Mouse (Mus musculus) intestine, embryonic 16.5 days (tissue): ENCODE results near the gene Baiap2l1. TPM values are rescaled to one million over a fixed set of nuclear protein-coding genes. Genes with fewer than 3 reads are reported as not detected.
A peak's percentile ranks its signal among the peaks of the same experiment; 100 is the strongest.

Experiments used
- ATAC-seq: fragments of 200-750 bp; cut with Nextera tagmentation; 2 replicates; pipeline ENCODE4 v1.8.0; 2017; ENCODE audit warnings: moderate TSS enrichment, moderate library complexity
- H3K27ac ChIP-seq: fragments of 300-500 bp; sonication (generic); 2 replicates; pipeline ENCODE4 v1.5.1; 2014; ENCODE audit warnings: mild to moderate bottlenecking, low read length
- H3K27me3 ChIP-seq: fragments of 300-500 bp; sonication (generic); replicated peaks from 2 replicates; pipeline ENCODE4 v1.6.1; 2014; ENCODE audit warnings: low read length, control low read depth, mixed read lengths; ENCODE audit not compliant: control insufficient read depth, insufficient read depth
- H3K36me3 ChIP-seq: fragments of 300-500 bp; sonication (generic); 2 replicates; pipeline ENCODE4 v1.6.1; 2014; ENCODE audit warnings: low read length, control low read depth; ENCODE audit not compliant: control insufficient read depth, insufficient read depth
- H3K4me1 ChIP-seq: fragments of 300-500 bp; sonication (generic); 2 replicates; pipeline ENCODE4 v1.6.1; 2014; ENCODE audit warnings: low read length, control low read depth, mixed read lengths; ENCODE audit not compliant: control insufficient read depth, insufficient read depth
- H3K4me2 ChIP-seq: fragments of 300-500 bp; sonication (generic); 2 replicates; pipeline ENCODE4 v1.6.1; 2014; ENCODE audit warnings: low read depth, low read length, control low read depth
- H3K4me3 ChIP-seq: fragments of 300-500 bp; sonication (generic); 2 replicates; pipeline ENCODE4 v1.5.1; 2014; ENCODE audit warnings: mild to moderate bottlenecking, low read length
- H3K9ac ChIP-seq: fragments of 300-500 bp; sonication (generic); 2 replicates; pipeline ENCODE4 v1.6.1; 2014; ENCODE audit warnings: low read depth, low read length
- H3K9me3 ChIP-seq: fragments of 300-500 bp; sonication (generic); 2 replicates; pipeline ENCODE4 v1.6.1; 2016; ENCODE audit warnings: low read length, control low read depth; ENCODE audit not compliant: control insufficient read depth
- WGBS: fragments of 180-500 bp; shearing (Covaris S2); extraction: QIAGEN DNeasy Blood & Tissue Kit; methylation state at CpG from one replicate; pipeline ENCODE4 v1.1.7; 2014; 5-methylcytosine and 5-hydroxymethylcytosine counted together
- polyA plus RNA-seq: library from polyadenylated mRNA; unstranded; fragments of >200 nt; fragmentation: Nextera tagmentation; extraction: Ambion mirVana; gene quantifications from 2 replicates; pipeline ENCODE4 v1.2.1, GENCODE M21; 2015

Baiap2l1 gene
- polyA plus RNA-seq, 1 experiment from 2014 or later, result 32.0 TPM

- no peaks in the 10 kb centered on the region for H3K27me3 ChIP-seq
- no peak overlapping the region for H3K4me2 ChIP-seq
- no peak overlapping the region for H3K4me3 ChIP-seq
- H3K27ac ChIP-seq, result no peak overlapping the region
- no peak for ATAC-seq
- H3K4me1 ChIP-seq, result peaks cover 10% of the 10 kb centered on the region
- H3K9me3 ChIP-seq, result no peaks in the 10 kb centered on the region
- 80% methylated on average over 4 of the region's 4 CpGs for WGBS
- no peak overlapping the region for H3K9ac ChIP-seq
- H3K36me3 ChIP-seq, result no peaks in the 10 kb centered on the region
These were observed 49.0 kb downstream of the Baiap2l1 start for GRCm38 (mm10) chr5:144308929-144309328.

GRCm38 (mm10) chr5:144303071-144303470 is 54.8 kb downstream of the Baiap2l1 start:
- Histone ChIP-seq H3K36me3 (no peaks in the 10 kb centered on the region), H3K4me2 (no peak overlapping the region), H3K9ac (no peak overlapping the region), H3K4me3 (no peak overlapping the region), H3K9me3 (no peaks in the 10 kb centered on the region), H3K4me1 (no peaks in the 10 kb centered on the region), H3K27me3 (no peaks in the 10 kb centered on the region), H3K27ac (no peak overlapping the region)
- WGBS, result 84% methylated on average over 2 of the region's 2 CpGs
- peak; percentile 83 for ATAC-seq

GRCm38 (mm10) chr5:144296090-144296604 is 61.8 kb downstream of the Baiap2l1 start:
- no peak overlapping the region for H3K4me2 ChIP-seq
- no peaks in the 10 kb centered on the region for H3K27me3 ChIP-seq
- H3K27ac ChIP-seq, result peak overlapping the region; percentile 86
- no peak overlapping the region for H3K4me3 ChIP-seq
- ATAC-seq, result peak; percentile 92
- no peaks in the 10 kb centered on the region for H3K9me3 ChIP-seq
- no peaks in the 10 kb centered on the region for H3K36me3 ChIP-seq
- 57% methylated on average over 7 of the region's 7 CpGs for WGBS
- H3K9ac ChIP-seq, result no peak overlapping the region
- H3K4me1 ChIP-seq, result no peaks in the 10 kb centered on the region

GRCm38 (mm10) chr5:144295357-144295756 is 62.6 kb downstream of the Baiap2l1 start:
- H3K27ac ChIP-seq, result peak overlapping the region; percentile 86
- H3K9me3 ChIP-seq, result no peaks in the 10 kb centered on the region
- no peak for ATAC-seq
- no peak overlapping the region for H3K9ac ChIP-seq
- H3K27me3 ChIP-seq, result no peaks in the 10 kb centered on the region
- H3K4me3 ChIP-seq, result no peak overlapping the region
- no peaks in the 10 kb centered on the region for H3K36me3 ChIP-seq
- H3K4me2 ChIP-seq, result no peak overlapping the region
- H3K4me1 ChIP-seq, result peaks cover 5% of the 10 kb centered on the region
- WGBS, result 87% methylated on average over 1 of the region's 1 CpGs

- H3K4me3 ChIP-seq, result no peak overlapping the region
- 57% methylated on average over 7 of the region's 7 CpGs for WGBS
- peak overlapping the region; percentile 86; the same call in 1 of the 2 replicates for H3K27ac ChIP-seq
- H3K4me2 ChIP-seq, result no peak overlapping the region
- no peaks in the 10 kb centered on the region for H3K36me3 ChIP-seq
- no peak overlapping the region for H3K9ac ChIP-seq
- no peaks in the 10 kb centered on the region for H3K9me3 ChIP-seq
- peaks cover 7% of the 10 kb centered on the region for H3K4me1 ChIP-seq
- peak; percentile 37 for ATAC-seq
- no peaks in the 10 kb centered on the region for H3K27me3 ChIP-seq
These were observed 63.0 kb downstream of the Baiap2l1 start for GRCm38 (mm10) chr5:144294908-144295307.

GRCm38 (mm10) chr5:144289769-144290440 is 68.0 kb downstream of the Baiap2l1 start:
- ATAC-seq, result peak; percentile 89
- Histone ChIP-seq H3K4me1 (peaks cover 7% of the 10 kb centered on the region), H3K36me3 (no peaks in the 10 kb centered on the region), H3K27ac (peak overlapping the region; percentile 64), H3K4me2 (no peak overlapping the region), H3K9me3 (no peaks in the 10 kb centered on the region), H3K9ac (no peak overlapping the region), H3K27me3 (no peaks in the 10 kb centered on the region), H3K4me3 (no peak overlapping the region)
- WGBS, result 71% methylated on average over 4 of the region's 4 CpGs

- Histone ChIP-seq H3K4me3 (no peak overlapping the region), H3K9ac (no peak overlapping the region), H3K27ac (no peak overlapping the region), H3K9me3 (no peaks in the 10 kb centered on the region), H3K4me1 (peaks cover 8% of the 10 kb centered on the region), H3K4me2 (no peak overlapping the region), H3K27me3 (no peaks in the 10 kb centered on the region), H3K36me3 (no peaks in the 10 kb centered on the region; the same call in 1 of the 2 replicates)
- no peak for ATAC-seq
- WGBS, result 79% methylated on average over 9 of the region's 9 CpGs
These were observed 69.5 kb downstream of the Baiap2l1 start for GRCm38 (mm10) chr5:144288391-144288790.

GRCm38 (mm10) chr5:144287267-144287820 is 70.6 kb downstream of the Baiap2l1 start:
- Histone ChIP-seq H3K4me1 (peaks cover 17% of the 10 kb centered on the region), H3K27me3 (no peaks in the 10 kb centered on the region), H3K4me2 (no peak overlapping the region), H3K36me3 (no peaks in the 10 kb centered on the region; the same call in 1 of the 2 replicates), H3K9ac (no peak overlapping the region), H3K4me3 (no peak overlapping the region), H3K27ac (no peak overlapping the region), H3K9me3 (no peaks in the 10 kb centered on the region)
- WGBS, result 90% methylated on average over 3 of the region's 3 CpGs
- no peak for ATAC-seq

GRCm38 (mm10) chr5:144286591-144287266 is 71.2 kb downstream of the Baiap2l1 start:
- peaks cover 19% of the 10 kb centered on the region for H3K4me1 ChIP-seq
- no peak overlapping the region for H3K4me3 ChIP-seq
- no peaks in the 10 kb centered on the region for H3K9me3 ChIP-seq
- no peak overlapping the region for H3K4me2 ChIP-seq
- H3K9ac ChIP-seq, result no peak overlapping the region
- WGBS, result 68% methylated on average over 9 of the region's 9 CpGs
- H3K27ac ChIP-seq, result no peak overlapping the region
- no peaks in the 10 kb centered on the region; the same call in 1 of the 2 replicates for H3K36me3 ChIP-seq
- H3K27me3 ChIP-seq, result no peaks in the 10 kb centered on the region
- ATAC-seq, result no peak
